Mouse (Mus musculus) CH12.LX (cell line): ENCODE data around the gene Cep126. TPM values are rescaled to one million over a fixed set of nuclear protein-coding genes. Genes with fewer than 3 reads are reported as not detected.

ENCODE experiments used
- DNase-seq: peaks from one replicate; pipeline ENCODE4 v3.0.0-alpha.2; 2013; ENCODE audit errors: extremely low read depth
- H3K27ac ChIP-seq: 2 replicates; pipeline ENCODE4 v1.5.1; 2012; ENCODE audit warnings: low read depth, mild to moderate bottlenecking, control low read depth, moderate library complexity; ENCODE audit not compliant: insufficient read depth
- H3K27me3 ChIP-seq: replicated peaks from 2 replicates; pipeline ENCODE3; 2012; ENCODE audit warnings: inconsistent platforms
- H3K36me3 ChIP-seq, 2 experiments: replicated peaks in 1 of 2; 2 replicates each; pipeline versions ENCODE3 to v1.6.1; 2012; ENCODE audit warnings: inconsistent platforms in 1 of 2, low read length in 1 of 2, mild to moderate bottlenecking in 1 of 2, mixed read lengths in 1 of 2, moderate library complexity in 1 of 2; ENCODE audit not compliant: control insufficient read depth in 1 of 2, insufficient read depth in 1 of 2
- H3K4me1 ChIP-seq, 2 experiments: 2 replicates each; pipeline ENCODE4 v1.6.1; 2012; ENCODE audit warnings: inconsistent platforms in 1 of 2, moderate library complexity in 1 of 2; ENCODE audit not compliant: insufficient read depth in 2 of 2, control insufficient read depth in 1 of 2
- H3K4me2 ChIP-seq: 2 replicates; pipeline ENCODE4 v1.6.1; 2012; ENCODE audit warnings: low read depth, mild to moderate bottlenecking, control low read depth; ENCODE audit not compliant: poor library complexity, insufficient read depth, severe bottlenecking
- H3K4me3 ChIP-seq, 3 experiments: fragments of 150-350 bp in 1 of 3; sonication (generic) in 1 of 3; replicated peaks in 1 of 3; 2 replicates each; pipeline versions ENCODE3 to v1.5.1; 2011 to 2012; ENCODE audit warnings: low read depth in 2 of 3, low read length in 2 of 3, mild to moderate bottlenecking in 2 of 3, moderate library complexity in 2 of 3, control low read depth in 1 of 3, improper control_type of control experiment in 1 of 3, inconsistent platforms in 1 of 3, mixed read lengths in 1 of 3; ENCODE audit not compliant: poor library complexity in 1 of 3
- H3K79me2 ChIP-seq: replicated peaks from 2 replicates; pipeline ENCODE4 v1.6.1; 2012; ENCODE audit warnings: mild to moderate bottlenecking, moderate library complexity; ENCODE audit not compliant: control insufficient read depth, poor library complexity, insufficient read depth, severe bottlenecking; ENCODE audit errors: extremely low read depth
- H3K9ac ChIP-seq: 2 replicates; pipeline ENCODE4 v1.6.1; 2012; ENCODE audit warnings: low read depth, mild to moderate bottlenecking, control low read depth, moderate library complexity; ENCODE audit not compliant: insufficient read depth
- H3K9me3 ChIP-seq: replicated peaks from 2 replicates; pipeline ENCODE3; 2012; ENCODE audit warnings: low read length, inconsistent platforms, mixed read lengths
- CHD1 ChIP-seq: IDR thresholded peaks from 2 replicates; pipeline ENCODE4 v1.6.1; 2012; ENCODE audit warnings: low read depth, low read length, improper control_type of control experiment, inconsistent platforms
- CHD2 ChIP-seq: IDR thresholded peaks from 2 replicates; pipeline ENCODE4 v1.6.1; 2011; ENCODE audit warnings: low read length, improper control_type of control experiment
- CTCF ChIP-seq, 2 experiments: IDR thresholded peaks in 1 of 2; conservative IDR thresholded peaks in 1 of 2; 2 replicates each; pipeline ENCODE4 v1.5.1; 2011 to 2012; ENCODE audit warnings: low read depth in 2 of 2, low read length in 2 of 2, improper control_type of control experiment in 1 of 2, inconsistent platforms in 1 of 2, mild to moderate bottlenecking in 1 of 2, moderate library complexity in 1 of 2
- ELF1 ChIP-seq: IDR thresholded peaks from 2 replicates; pipeline ENCODE4 v1.6.1; 2014; ENCODE audit warnings: low read depth, mild to moderate bottlenecking, inconsistent platforms, low read length, improper control_type of control experiment
- JUND ChIP-seq: conservative IDR thresholded peaks from 2 replicates; pipeline ENCODE4 v1.6.1; 2011; ENCODE audit warnings: low read depth, low read length, improper control_type of control experiment
- KAT2A ChIP-seq: IDR thresholded peaks from 2 replicates; pipeline ENCODE4 v1.6.1; 2012; ENCODE audit warnings: low read length, improper control_type of control experiment, inconsistent platforms; ENCODE audit not compliant: insufficient replicate concordance
- MAFK ChIP-seq: IDR thresholded peaks from 2 replicates; pipeline ENCODE4 v1.6.1; 2011; ENCODE audit warnings: low read length, improper control_type of control experiment; ENCODE audit not compliant: insufficient replicate concordance
- MAX ChIP-seq: IDR thresholded peaks from 2 replicates; pipeline ENCODE4 v1.6.1; 2011; ENCODE audit warnings: low read length, improper control_type of control experiment
- MAZ ChIP-seq: IDR thresholded peaks from 2 replicates; pipeline ENCODE4 v1.6.1; 2012; ENCODE audit warnings: low read depth, mild to moderate bottlenecking, inconsistent platforms, low read length, improper control_type of control experiment, moderate library complexity
- MEF2A ChIP-seq: IDR thresholded peaks from 2 replicates; pipeline ENCODE4 v1.6.1; 2014; ENCODE audit warnings: low read depth, mild to moderate bottlenecking, inconsistent platforms, low read length, improper control_type of control experiment, borderline replicate concordance
- MYC ChIP-seq: IDR thresholded peaks from 2 replicates; pipeline ENCODE4 v1.6.1; 2011; ENCODE audit warnings: low read depth, mild to moderate bottlenecking, improper control_type of control experiment, low read length
- NELFE ChIP-seq: IDR thresholded peaks from 2 replicates; pipeline ENCODE4 v1.6.1; 2011; ENCODE audit warnings: low read depth, low read length, improper control_type of control experiment
- NRF1 ChIP-seq: IDR thresholded peaks from 2 replicates; pipeline ENCODE4 v1.6.1; 2014; ENCODE audit warnings: low read depth, mild to moderate bottlenecking, inconsistent platforms, low read length, improper control_type of control experiment, moderate library complexity
- POLR2A ChIP-seq: IDR thresholded peaks from 2 replicates; pipeline ENCODE4 v1.6.1; 2011; ENCODE audit warnings: low read depth, mild to moderate bottlenecking, improper control_type of control experiment, low read length
- POLR2AphosphoS2 ChIP-seq: IDR thresholded peaks from 2 replicates; pipeline ENCODE4 v1.6.1; 2011; ENCODE audit warnings: low read depth, low read length, improper control_type of control experiment
- RAD21 ChIP-seq: IDR thresholded peaks from 2 replicates; pipeline ENCODE4 v1.6.1; 2011; ENCODE audit warnings: low read depth, mild to moderate bottlenecking, low read length, improper control_type of control experiment, moderate library complexity
- RCOR1 ChIP-seq: conservative IDR thresholded peaks from 2 replicates; pipeline ENCODE4 v1.6.1; 2012; ENCODE audit warnings: low read depth, mild to moderate bottlenecking, inconsistent platforms, low read length, improper control_type of control experiment
- SMC3 ChIP-seq: IDR thresholded peaks from 2 replicates; pipeline ENCODE4 v1.6.1; 2011; ENCODE audit warnings: low read depth, low read length, improper control_type of control experiment
- UBTF ChIP-seq: IDR thresholded peaks from 2 replicates; pipeline ENCODE4 v1.6.1; 2012; ENCODE audit warnings: low read depth, mild to moderate bottlenecking, inconsistent platforms, low read length, improper control_type of control experiment, moderate library complexity
- USF1 ChIP-seq: IDR thresholded peaks from 2 replicates; pipeline ENCODE4 v1.6.1; 2014; ENCODE audit warnings: low read depth, mild to moderate bottlenecking, inconsistent platforms, low read length, improper control_type of control experiment
- USF2 ChIP-seq: conservative IDR thresholded peaks from 2 replicates; pipeline ENCODE4 v1.6.1; 2011; ENCODE audit warnings: low read depth, low read length, improper control_type of control experiment
- ZC3H11A ChIP-seq: IDR thresholded peaks from 2 replicates; pipeline ENCODE4 v1.6.1; 2012; ENCODE audit warnings: low read depth, mild to moderate bottlenecking, inconsistent platforms, low read length, improper control_type of control experiment
- ZNF384 ChIP-seq: IDR thresholded peaks from 2 replicates; pipeline ENCODE4 v1.6.1; 2012; ENCODE audit warnings: low read depth, low read length, improper control_type of control experiment, inconsistent platforms
- dilution Hi-C: fragments of 300-500 bp; cut with MboI; formaldehyde crosslinking; loops from 2 replicates; pipeline ENCODE4 v1.14.3; 2020; ENCODE audit warnings: low sequenced_read_pairs; ENCODE audit not compliant: extremely low pct_unique_long_range_greater_than_20kb, extremely low pct_ligation_motif_present
- in situ Hi-C: fragments of 300-500 bp; cut with MboI; formaldehyde crosslinking; loops from 3 replicates; pipeline ENCODE4 v1.14.3; 2019; ENCODE audit warnings: low sequenced_read_pairs, low pct_ligation_motif_present, low pct_unique_long_range_greater_than_20kb, mixed read lengths
- polyA plus RNA-seq: library from polyadenylated mRNA; unstranded; fragments of >175 nt; gene quantifications from 2 replicates; pipeline ENCODE4 v1.2.1, GENCODE M21; 2012; ENCODE audit warnings: low read depth; ENCODE audit not compliant: insufficient read length
- total RNA-seq, 2 experiments: library from RNA; depleted of rRNA; stranded (reverse); fragments of 300-350 nt in 1 of 2; fragments of >200 nt in 1 of 2; gene quantifications; 2 replicates each; pipeline ENCODE4 v1.2.3; 2012 to 2014

Gene Cep126
- total and polyA plus RNA-seq, 3 experiments: not detected

DNA sequence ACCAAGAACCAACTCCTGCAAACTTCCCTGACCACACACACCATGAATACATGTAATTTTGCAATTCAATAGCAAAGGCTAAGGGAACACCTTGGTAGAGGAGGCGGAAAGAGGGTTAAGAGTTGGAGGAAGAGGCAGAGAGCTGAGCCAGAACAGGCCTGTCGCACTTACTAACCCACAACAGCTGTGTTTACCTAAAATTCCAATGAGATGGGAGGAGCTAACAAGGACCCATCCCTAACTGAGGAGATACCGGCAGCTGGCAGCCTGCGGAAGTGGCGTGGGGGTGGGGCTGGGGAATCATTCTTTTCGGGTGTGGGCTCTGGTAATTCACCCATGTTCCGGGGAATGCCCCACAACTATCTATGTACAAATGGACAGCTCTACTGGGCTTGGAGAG lies 98.5 kb downstream of the Cep126 start:
- dilution Hi-C loops (no loop called here), in situ Hi-C loops (no loop called here)
- TF ChIP-seq POLR2A: no peak
- TF ChIP-seq USF1: no peak
- TF ChIP-seq MAZ: no peak
- no peak for TF ChIP-seq NRF1
- no peak for TF ChIP-seq JUND
- no peak for TF ChIP-seq MYC
- no peak for TF ChIP-seq ZNF384
- no peak for TF ChIP-seq RCOR1
- TF ChIP-seq RAD21: no peak
- no peak for TF ChIP-seq CHD1
- TF ChIP-seq CHD2: no peak
- no peak for TF ChIP-seq POLR2AphosphoS2
- no peak for TF ChIP-seq USF2
- no peak for TF ChIP-seq CTCF (conservative IDR thresholded peaks at IDR 0.05 in 1 of 2, IDR thresholded peaks at IDR 0.05 in 1 of 2; ENCODE audit: low read depth in 2 of 2, low read length in 2 of 2)
- no peak for TF ChIP-seq ELF1
- no peak for TF ChIP-seq SMC3
- TF ChIP-seq MAX: no peak
- no peak for TF ChIP-seq MEF2A
- no peak for TF ChIP-seq MAFK
- Histone ChIP-seq H3K27me3 (no peaks in the 10 kb centered on the region), H3K4me1 (no peaks in the 10 kb centered on the region), H3K27ac (no peak overlapping the region), H3K9me3 (no peaks in the 10 kb centered on the region), H3K36me3 (no peaks in the 10 kb centered on the region), H3K4me3 (no peak overlapping the region), H3K4me2 (no peak overlapping the region), H3K79me2 (0 out of 2 replicates have a peak, but pooled peaks cover 3% of the 10 kb centered on the region), H3K9ac (no peak overlapping the region)
- DNase-seq: no peak

DNA sequence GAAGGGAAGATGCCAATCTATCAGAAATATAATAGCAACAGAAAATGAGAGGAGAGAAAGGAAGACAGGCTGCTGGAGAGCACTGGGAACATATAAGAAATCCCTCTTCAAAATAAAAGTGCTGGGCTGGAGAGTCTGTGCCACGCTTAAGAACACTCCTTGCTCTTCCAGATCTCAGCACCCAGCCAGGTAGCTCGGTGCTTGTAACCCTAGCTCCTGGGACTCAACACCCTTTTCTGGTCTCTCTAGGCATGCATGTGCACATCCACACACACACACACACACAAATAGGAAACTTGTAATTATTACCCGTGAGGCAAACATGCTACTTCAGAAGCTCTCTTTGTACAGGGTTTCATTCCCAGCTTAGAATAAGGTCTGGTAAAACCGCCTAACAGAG lies 99.0 kb downstream of the Cep126 start:
- no peaks in the 10 kb centered on the region for H3K4me1 ChIP-seq
- no peak overlapping the region for H3K4me2 ChIP-seq
- H3K36me3 ChIP-seq: no peaks in the 10 kb centered on the region
- no peak for TF ChIP-seq MAFK
- no peak for TF ChIP-seq ZC3H11A
- TF ChIP-seq USF1: no peak
- no peak for TF ChIP-seq UBTF
- no peak for TF ChIP-seq KAT2A
- TF ChIP-seq USF2: no peak
- no peak for TF ChIP-seq NELFE
- no peak overlapping the region for H3K4me3 ChIP-seq
- in situ Hi-C loops (no loop called here), dilution Hi-C loops (no loop called here)
- no peaks in the 10 kb centered on the region for H3K9me3 ChIP-seq
- no peak for DNase-seq
- H3K9ac ChIP-seq: no peak overlapping the region
- 0 out of 2 replicates have a peak, but pooled peaks cover 3% of the 10 kb centered on the region for H3K79me2 ChIP-seq
- no peaks in the 10 kb centered on the region for H3K27me3 ChIP-seq
- no peak overlapping the region for H3K27ac ChIP-seq
